Mouse (Mus musculus): Measurements from ENCODE around the gene Mpv17.

Gene Mpv17

GRCm38 (mm10) chr5:31154152-31154553, at the start of gene Mpv17:
Gene Mpv17 (minus strand): TSS chr5:31154251.
- DNase-seq (ENCODE audit: inconsistent age in 2 of 2, low spot score in 1 of 2) = peak; percentile 87 to 95

- DNase-seq (ENCODE audit: inconsistent age in 2 of 2, low spot score in 1 of 2) = peak in 1 of 2 experiments; percentile 68
These were observed 48.9 kb upstream of the Mpv17 start for GRCm38 (mm10) chr5:31202933-31203332.

- DNase-seq (ENCODE audit: inconsistent age in 2 of 2, low spot score in 1 of 2) = peak; percentile 98 to 99
These were observed 47.9 kb upstream of the Mpv17 start, which contains the start of gene Zfp513 for GRCm38 (mm10) chr5:31201742-31202590. Gene Zfp513 (minus strand): TSS chr5:31202303.

- no peak for DNase-seq (ENCODE audit: inconsistent age in 2 of 2, low spot score in 1 of 2)
These were observed 47.1 kb upstream of the Mpv17 start for GRCm38 (mm10) chr5:31201042-31201741.

- peak; percentile 57 to 67 for DNase-seq (ENCODE audit: inconsistent age in 2 of 2, low spot score in 1 of 2)
These were observed 46.3 kb upstream of the Mpv17 start for GRCm38 (mm10) chr5:31200327-31200768.

- peak in 1 of 2 experiments; percentile 73 for DNase-seq (ENCODE audit: inconsistent age in 2 of 2, low spot score in 1 of 2)
These were observed 45.8 kb upstream of the Mpv17 start for GRCm38 (mm10) chr5:31199893-31200292.

GRCm38 (mm10) chr5:31199321-31199892, 45.4 kb upstream of the Mpv17 start:
- peak in 1 of 2 experiments; percentile 53 for DNase-seq (ENCODE audit: inconsistent age in 2 of 2, low spot score in 1 of 2)

GRCm38 (mm10) chr5:31198616-31199320, 44.7 kb upstream of the Mpv17 start:
- DNase-seq (ENCODE audit: inconsistent age in 2 of 2, low spot score in 1 of 2) = peak in 1 of 2 experiments; percentile 57

- DNase-seq (ENCODE audit: inconsistent age in 2 of 2, low spot score in 1 of 2) = peak in 1 of 2 experiments; percentile 59
These were observed 44.1 kb upstream of the Mpv17 start for GRCm38 (mm10) chr5:31198170-31198569.

- DNase-seq (ENCODE audit: inconsistent age in 2 of 2, low spot score in 1 of 2) = no peak
These were observed 43.0 kb upstream of the Mpv17 start for GRCm38 (mm10) chr5:31197072-31197471.

- DNase-seq (ENCODE audit: inconsistent age in 2 of 2, low spot score in 1 of 2) = no peak
These were observed 42.2 kb upstream of the Mpv17 start for GRCm38 (mm10) chr5:31196207-31196606.

GRCm38 (mm10) chr5:31195671-31196070, 41.6 kb upstream of the Mpv17 start:
- DNase-seq (ENCODE audit: inconsistent age in 2 of 2, low spot score in 1 of 2) = no peak

GRCm38 (mm10) chr5:31194486-31195485, 40.7 kb upstream of the Mpv17 start:
- no peak for DNase-seq (ENCODE audit: inconsistent age in 2 of 2, low spot score in 1 of 2)

GRCm38 (mm10) chr5:31193631-31194281, 39.7 kb upstream of the Mpv17 start:
- DNase-seq (ENCODE audit: inconsistent age in 2 of 2, low spot score in 1 of 2) = no peak

GRCm38 (mm10) chr5:31192939-31193630, 39.0 kb upstream of the Mpv17 start, which contains the start of the genes Snx17 and Eif2b4:
Gene Snx17 (plus strand): TSS chr5:31193227.
Gene Eif2b4 (minus strand): TSS chr5:31193430.
- DNase-seq (ENCODE audit: inconsistent age in 2 of 2, low spot score in 1 of 2) = peak; percentile 99 to 100

- DNase-seq (ENCODE audit: inconsistent age in 2 of 2, low spot score in 1 of 2) = no peak
These were observed 38.2 kb upstream of the Mpv17 start for GRCm38 (mm10) chr5:31192045-31192938.

GRCm38 (mm10) chr5:31190201-31190600, 36.1 kb upstream of the Mpv17 start:
- no peak for DNase-seq (ENCODE audit: inconsistent age in 2 of 2, low spot score in 1 of 2)

Measured in adrenal gland, adult (tissue).